Mouse (Mus musculus) intestine, embryonic 15.5 days (tissue): ENCODE measurements at regions not wholly inside any gene's neighbourhood (a gene's known extent, or its start where the extent isn't known, plus 50 kb on each side); places are given as distances from the start of the nearest gene placed in this dataset.

Experiments used
- ATAC-seq: fragments of 200-750 bp; cut with Nextera tagmentation; 2 replicates; pipeline ENCODE4 v1.8.0; 2017; ENCODE audit warnings: moderate TSS enrichment, moderate library complexity
- H3K27ac ChIP-seq: fragments of 300-500 bp; sonication (generic); 2 replicates; pipeline ENCODE4 v1.5.1; 2015; ENCODE audit warnings: mild to moderate bottlenecking, inconsistent platforms
- H3K27me3 ChIP-seq: fragments of 300-500 bp; sonication (generic); replicated peaks from 2 replicates; pipeline ENCODE4 v1.6.1; 2015; ENCODE audit warnings: inconsistent platforms
- H3K36me3 ChIP-seq: fragments of 300-500 bp; sonication (generic); 2 replicates; pipeline ENCODE4 v1.6.1; 2015; ENCODE audit warnings: inconsistent platforms
- H3K4me1 ChIP-seq: fragments of 300-500 bp; sonication (generic); replicated peaks from 2 replicates; pipeline ENCODE4 v1.6.1; 2015; ENCODE audit warnings: inconsistent platforms
- H3K4me2 ChIP-seq: fragments of 300-500 bp; sonication (generic); replicated peaks from 2 replicates; pipeline ENCODE4 v1.6.1; 2015; ENCODE audit warnings: mild to moderate bottlenecking, inconsistent platforms
- H3K4me3 ChIP-seq: fragments of 300-500 bp; sonication (generic); replicated peaks from 2 replicates; pipeline ENCODE4 v1.5.1; 2015; ENCODE audit warnings: inconsistent platforms
- H3K9ac ChIP-seq: fragments of 300-500 bp; sonication (generic); 2 replicates; pipeline ENCODE4 v1.6.1; 2015; ENCODE audit warnings: inconsistent platforms
- H3K9me3 ChIP-seq: fragments of 300-500 bp; sonication (generic); 2 replicates; pipeline ENCODE4 v1.6.1; 2016; ENCODE audit warnings: inconsistent platforms
- WGBS: fragments of 180-500 bp; shearing (Covaris S2); methylation state at CpG from one replicate; pipeline ENCODE4 v1.1.7; 2015; 5-methylcytosine and 5-hydroxymethylcytosine counted together

DNA sequence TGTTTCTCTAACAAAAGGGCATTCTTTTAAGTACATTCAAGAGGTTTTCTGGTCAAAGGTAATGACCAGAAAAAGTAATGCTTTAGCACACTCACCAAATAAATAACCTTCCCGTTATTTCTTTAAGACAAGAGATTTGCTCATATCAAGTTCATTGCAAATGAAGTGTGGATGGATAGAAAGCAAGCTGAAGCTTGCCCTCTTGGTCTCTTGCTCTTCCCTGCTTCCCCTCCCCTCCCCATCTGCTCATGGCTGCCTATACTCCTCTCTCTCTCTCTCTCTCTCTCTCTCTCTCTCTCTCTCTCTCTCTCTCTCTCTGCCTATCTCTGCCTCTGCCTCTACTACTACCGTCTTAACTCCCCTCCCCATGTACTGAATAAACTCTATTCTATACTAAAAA lies 147.7 kb upstream of the Rag2 start:
- no peak overlapping the region for H3K27ac ChIP-seq
- H3K4me1 ChIP-seq = no peaks in the 10 kb centered on the region
- H3K4me2 ChIP-seq = no peak overlapping the region
- no peaks in the 10 kb centered on the region for H3K36me3 ChIP-seq
- H3K4me3 ChIP-seq = no peak overlapping the region
- ATAC-seq = no peak
- no peak overlapping the region for H3K9ac ChIP-seq
- H3K9me3 ChIP-seq = no peaks in the 10 kb centered on the region
- H3K27me3 ChIP-seq = no peaks in the 10 kb centered on the region
- 79% methylated on average over 2 of the region's 2 CpGs for WGBS

DNA sequence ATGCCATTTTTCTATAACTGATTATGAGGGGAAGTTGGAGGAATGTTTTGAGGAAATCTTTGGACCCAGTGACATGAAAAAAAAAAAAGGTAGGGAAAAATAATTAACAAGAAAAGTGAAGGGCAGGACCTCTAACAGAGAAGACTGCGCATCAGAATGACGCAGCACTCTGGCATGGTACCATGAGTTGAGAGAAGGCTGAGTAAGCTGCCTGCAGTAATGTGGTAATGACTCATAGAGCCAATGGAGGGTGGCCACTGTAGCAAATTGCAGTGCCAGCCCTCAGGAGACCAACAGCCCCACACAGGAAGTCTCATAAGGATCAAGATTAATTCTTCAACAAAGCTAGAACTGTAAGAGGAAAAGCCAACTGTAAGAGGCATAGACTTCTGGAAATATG lies 134.3 kb upstream of the Rag2 start:
- H3K4me3 ChIP-seq = no peak overlapping the region
- H3K4me1 ChIP-seq = no peaks in the 10 kb centered on the region
- no peaks in the 10 kb centered on the region for H3K27me3 ChIP-seq
- no peak overlapping the region for H3K4me2 ChIP-seq
- H3K9me3 ChIP-seq = no peaks in the 10 kb centered on the region
- no peaks in the 10 kb centered on the region for H3K36me3 ChIP-seq
- H3K9ac ChIP-seq = no peak overlapping the region
- no peak for ATAC-seq
- H3K27ac ChIP-seq = no peak overlapping the region
- 93% methylated on average over 2 of the region's 2 CpGs for WGBS

DNA sequence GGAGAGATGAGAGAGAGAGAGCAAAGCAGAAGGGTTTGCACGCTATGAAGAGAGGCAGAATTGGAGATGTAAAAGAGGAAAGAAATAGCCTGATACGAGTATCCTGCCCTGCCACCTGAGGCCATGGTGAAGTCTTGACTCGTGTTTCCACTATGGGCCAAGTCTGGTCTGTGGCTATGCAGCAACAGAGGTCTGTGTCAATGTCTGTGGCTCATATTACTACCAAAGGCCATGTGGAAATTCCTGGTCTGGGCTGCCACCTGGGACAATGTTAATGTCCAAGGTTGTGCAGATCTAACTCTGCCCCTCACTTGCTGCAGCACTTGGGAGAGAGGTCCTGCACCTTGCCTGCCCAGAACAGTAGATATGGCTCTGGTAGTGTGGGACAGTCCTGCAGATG lies 132.8 kb upstream of the Rag2 start:
- H3K27me3 ChIP-seq = no peaks in the 10 kb centered on the region
- H3K4me2 ChIP-seq = no peak overlapping the region
- no peak overlapping the region for H3K9ac ChIP-seq
- no peak overlapping the region for H3K4me3 ChIP-seq
- no peak for ATAC-seq
- H3K4me1 ChIP-seq = no peaks in the 10 kb centered on the region
- no peaks in the 10 kb centered on the region for H3K36me3 ChIP-seq
- H3K27ac ChIP-seq = no peak overlapping the region
- H3K9me3 ChIP-seq = no peaks in the 10 kb centered on the region
- WGBS = 75% methylated on average over 3 of the region's 3 CpGs

DNA sequence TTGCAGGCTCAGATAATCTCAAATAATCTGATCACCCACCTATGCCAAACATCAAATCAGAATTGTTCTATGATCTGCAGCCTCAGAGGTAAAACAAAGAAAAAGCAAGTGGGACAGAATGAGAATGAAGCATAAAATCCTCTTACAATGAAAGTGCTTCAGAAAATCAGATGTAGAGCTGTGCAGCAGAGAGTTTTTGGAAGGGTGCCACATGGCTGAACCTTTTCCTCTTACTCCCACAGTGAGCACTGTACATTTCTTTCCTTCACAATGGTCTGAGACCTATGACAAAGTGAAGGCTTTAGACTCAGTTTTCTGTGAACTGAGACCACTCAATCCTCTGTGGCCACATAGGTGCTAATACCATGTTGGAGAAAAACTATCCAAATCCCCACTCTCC lies 116.4 kb upstream of the Rag2 start:
- Histone ChIP-seq H3K9ac (no peak overlapping the region), H3K4me2 (no peak overlapping the region), H3K4me3 (no peak overlapping the region), H3K36me3 (no peaks in the 10 kb centered on the region), H3K4me1 (no peaks in the 10 kb centered on the region), H3K27me3 (no peaks in the 10 kb centered on the region), H3K9me3 (no peaks in the 10 kb centered on the region), H3K27ac (no peak overlapping the region)
- no peak for ATAC-seq
